Mouse (Mus musculus) adrenal gland, postnatal 0 days (tissue): Measurements from ENCODE around the gene Ercc4. TPM values are rescaled to one million over a fixed set of nuclear protein-coding genes. Genes with fewer than 3 reads are reported as not detected.

Experiments
- polyA plus RNA-seq: library from polyadenylated mRNA; unstranded; fragments of >200 nt; fragmentation: Nextera tagmentation; extraction: Ambion mirVana; gene quantifications from 2 replicates; pipeline ENCODE4 v1.2.1, GENCODE M21; 2015

Ercc4 gene
- polyA plus RNA-seq = 7.2 and 10.3 TPM in 2 replicates

GRCm38 (mm10) chr16:13109156-13109989 lies at the start of gene Ercc4:
Ercc4 (plus strand) TSS chr16:13109684.

Other genes starting within 250 kb of the Ercc4 start
- 13.7 and 14.3 TPM in 2 replicates for gene Mrtfb, start 146.8 kb downstream of the Ercc4 start, polyA plus RNA-seq